Mouse (Mus musculus): ENCODE results near the gene Sh3gl2.

Sh3gl2 gene

GRCm38 (mm10) chr4:85205071-85205635 lies at the start of gene Sh3gl2:
Gene Sh3gl2, plus strand, starts transcription at chr4:85205126.
- DNase-seq (ENCODE audit: low spot score in 2 of 2): peak; percentile 71 to 77

- no peak for DNase-seq (ENCODE audit: low spot score in 2 of 2)
Observed at GRCm38 (mm10) chr4:85161156-85161555, 43.8 kb upstream of the Sh3gl2 start.

GRCm38 (mm10) chr4:85162468-85163312 lies 42.2 kb upstream of the Sh3gl2 start:
- DNase-seq (ENCODE audit: low spot score in 2 of 2): peak in 1 of 2 experiments; percentile 22

GRCm38 (mm10) chr4:85163313-85163615 lies 41.7 kb upstream of the Sh3gl2 start:
- no peak for DNase-seq (ENCODE audit: low spot score in 2 of 2)

DNA sequence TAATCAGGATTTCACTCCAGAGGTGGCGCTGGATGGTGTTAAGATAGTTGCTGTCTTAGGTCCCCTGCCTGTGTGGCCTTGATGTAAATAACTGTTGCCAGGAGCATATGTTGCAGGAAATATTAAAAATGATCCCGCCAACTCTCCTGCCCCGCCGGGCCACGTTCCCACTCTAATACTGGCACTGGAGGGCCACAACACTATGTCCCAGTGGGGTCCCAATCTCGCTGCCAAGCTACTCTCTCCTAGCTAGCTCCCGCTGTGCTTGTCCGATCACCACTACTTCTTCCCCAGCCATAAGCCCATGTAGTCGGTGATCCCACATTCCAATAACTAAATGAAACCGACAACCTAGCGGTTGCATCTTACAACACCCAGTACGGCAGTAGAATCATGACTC lies 36.9 kb upstream of the Sh3gl2 start:
- no peak for DNase-seq (ENCODE audit: low spot score in 2 of 2)

DNA sequence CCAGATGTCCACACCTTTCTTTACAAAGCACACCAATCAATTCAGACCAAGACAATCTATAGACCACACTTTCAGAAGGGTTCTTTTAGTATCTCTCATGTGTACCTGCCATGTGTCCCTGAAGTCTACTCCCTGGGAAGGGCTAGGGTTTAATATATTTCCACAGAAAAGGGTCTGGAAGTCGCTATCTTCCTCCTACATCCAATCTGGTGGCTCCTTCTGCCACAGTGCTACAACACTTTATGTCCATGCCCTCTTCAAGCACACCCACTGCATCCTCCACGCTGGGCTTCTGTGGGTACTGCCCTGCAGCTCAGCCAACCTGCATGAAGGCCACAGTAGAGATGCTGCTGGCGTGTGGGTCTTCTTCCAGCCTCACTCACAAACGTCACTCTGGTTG lies 29.5 kb upstream of the Sh3gl2 start:
- DNase-seq (ENCODE audit: low spot score in 2 of 2): no peak

DNA sequence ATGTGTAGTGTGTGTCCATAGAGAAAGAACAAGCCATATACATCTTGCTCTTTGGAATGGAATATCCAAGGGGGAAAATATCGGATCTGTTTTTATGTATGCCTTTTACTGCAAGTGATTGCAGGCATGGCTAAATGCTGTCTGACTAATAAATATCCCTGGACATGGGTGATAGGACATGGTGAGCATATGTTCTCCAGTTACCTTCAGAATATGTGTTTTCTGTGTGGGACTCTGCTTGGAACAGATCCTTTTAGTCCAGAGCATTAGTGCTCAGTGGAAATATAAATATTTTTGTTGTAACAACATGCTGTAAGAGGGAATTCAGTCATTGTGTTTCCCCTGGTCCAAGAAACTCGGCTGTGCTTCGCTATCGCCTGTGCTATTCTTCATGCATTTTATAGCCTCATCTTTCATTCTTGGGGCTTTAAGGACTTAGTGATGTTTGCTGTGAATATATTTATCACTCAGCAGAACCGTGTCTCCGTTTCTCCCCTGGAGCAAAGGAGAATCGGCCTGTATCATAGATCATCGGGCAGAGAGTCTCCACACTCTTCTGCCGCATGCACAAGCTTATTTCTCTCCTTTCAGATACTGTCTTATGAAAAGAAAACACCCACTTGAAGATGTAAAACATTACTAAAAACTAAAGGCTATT lies 26.4 kb upstream of the Sh3gl2 start:
- no peak for DNase-seq (ENCODE audit: low spot score in 2 of 2)

- no peak for DNase-seq (ENCODE audit: low spot score in 2 of 2)
Observed at GRCm38 (mm10) chr4:85186011-85186410, 18.9 kb upstream of the Sh3gl2 start.

GRCm38 (mm10) chr4:85196201-85196600 lies 8.7 kb upstream of the Sh3gl2 start:
- no peak for DNase-seq (ENCODE audit: low spot score in 2 of 2)

DNA sequence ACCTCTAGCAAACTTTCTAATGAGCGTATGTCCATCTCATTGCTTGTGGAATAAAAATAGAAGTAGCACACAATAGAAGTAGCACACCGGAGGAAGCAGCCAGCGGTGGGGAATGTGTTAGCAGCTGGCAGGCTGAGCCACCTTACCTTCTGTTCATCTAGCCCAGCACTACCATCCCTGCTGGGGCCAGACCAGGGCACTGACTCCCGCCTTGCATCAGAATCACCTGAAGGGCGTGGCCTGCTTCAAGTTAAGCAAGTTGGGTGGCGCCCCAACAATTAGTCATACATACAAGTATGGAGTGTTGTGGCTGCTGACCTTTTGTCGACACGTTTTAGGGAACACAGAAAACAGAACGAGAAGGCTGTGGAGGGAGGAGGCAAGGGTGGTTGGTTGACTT lies 6.5 kb upstream of the Sh3gl2 start:
- DNase-seq (ENCODE audit: low spot score in 2 of 2): peak in 1 of 2 experiments; percentile 58

DNA sequence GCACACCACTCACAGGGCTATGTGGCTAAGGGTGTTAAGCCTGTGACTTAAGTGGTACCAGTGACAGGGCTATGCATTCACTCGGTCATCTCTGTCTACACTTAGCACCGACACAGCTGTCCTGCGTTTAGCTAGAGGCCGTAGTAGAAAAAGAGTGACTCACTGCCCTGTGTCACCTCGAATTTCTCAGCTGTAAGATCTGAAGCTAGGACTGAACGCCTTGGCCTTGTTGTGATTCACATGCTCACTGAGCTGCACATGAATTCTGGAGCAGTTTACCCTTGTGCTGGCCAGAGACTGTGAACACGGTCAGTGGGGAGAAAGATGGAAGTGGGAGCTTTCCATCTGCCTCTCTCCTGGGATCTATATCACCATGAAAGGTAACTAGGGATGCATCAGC lies 2.3 kb upstream of the Sh3gl2 start:
- no peak for DNase-seq (ENCODE audit: low spot score in 2 of 2)

GRCm38 (mm10) chr4:85205636-85206211 lies 798 bp downstream of the Sh3gl2 start:
- DNase-seq (ENCODE audit: low spot score in 2 of 2): no peak

DNA sequence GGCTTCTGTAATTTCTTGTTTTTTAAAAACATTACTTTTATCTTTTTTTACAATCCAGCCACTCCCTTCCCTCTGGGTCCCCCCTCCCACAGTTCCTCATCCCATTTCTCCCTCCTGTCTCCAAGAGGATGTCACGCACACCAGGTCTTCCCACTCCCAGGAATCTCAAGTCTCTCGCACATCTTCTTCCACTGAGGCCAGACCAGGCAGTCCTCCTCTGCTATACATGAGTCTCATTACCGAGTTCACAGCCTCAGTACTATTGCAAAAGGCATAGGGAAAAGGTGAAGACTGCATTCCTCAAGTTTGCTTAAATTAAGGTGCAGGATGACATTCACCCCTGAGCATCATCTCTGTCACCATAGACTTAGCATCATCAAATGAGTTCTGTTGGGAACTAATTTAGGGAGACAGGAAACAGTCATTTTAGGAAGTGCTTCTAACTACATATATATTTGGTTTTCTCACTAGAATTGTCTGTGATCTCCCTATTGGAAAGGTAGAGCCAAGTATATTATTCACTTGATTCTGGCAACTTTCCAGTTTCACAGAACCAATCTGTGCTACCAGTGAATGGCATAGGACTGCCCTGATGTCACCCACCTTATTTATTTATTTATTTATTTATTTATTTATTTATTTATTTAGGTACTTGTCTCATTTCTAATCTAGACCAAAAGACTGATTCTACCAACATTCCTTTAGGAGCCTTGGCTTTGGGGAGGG lies 1.9 kb downstream of the Sh3gl2 start:
- no peak for DNase-seq (ENCODE audit: low spot score in 2 of 2)

GRCm38 (mm10) chr4:85207515-85207914 lies 2.6 kb downstream of the Sh3gl2 start:
- DNase-seq (ENCODE audit: low spot score in 2 of 2): no peak

DNA sequence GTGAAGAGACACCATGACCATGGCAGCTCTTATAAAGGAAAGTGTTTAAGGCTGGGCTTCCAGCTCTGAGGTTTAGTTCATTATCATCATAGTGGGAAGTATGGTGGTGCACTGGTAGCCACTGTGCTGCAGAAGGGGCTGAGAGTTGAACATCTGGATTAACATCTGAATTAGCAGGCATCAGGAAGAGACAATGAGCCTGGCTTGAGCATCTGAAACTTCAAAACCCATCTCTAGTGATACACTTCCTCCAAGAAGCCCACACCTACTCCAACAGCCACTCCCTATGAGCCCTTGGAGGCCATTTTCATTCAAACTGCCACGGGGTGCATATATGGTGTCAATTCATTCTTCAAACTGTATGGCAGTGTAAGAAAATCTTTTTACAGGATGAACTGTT lies 3.6 kb downstream of the Sh3gl2 start:
- no peak for DNase-seq (ENCODE audit: low spot score in 2 of 2)

DNA sequence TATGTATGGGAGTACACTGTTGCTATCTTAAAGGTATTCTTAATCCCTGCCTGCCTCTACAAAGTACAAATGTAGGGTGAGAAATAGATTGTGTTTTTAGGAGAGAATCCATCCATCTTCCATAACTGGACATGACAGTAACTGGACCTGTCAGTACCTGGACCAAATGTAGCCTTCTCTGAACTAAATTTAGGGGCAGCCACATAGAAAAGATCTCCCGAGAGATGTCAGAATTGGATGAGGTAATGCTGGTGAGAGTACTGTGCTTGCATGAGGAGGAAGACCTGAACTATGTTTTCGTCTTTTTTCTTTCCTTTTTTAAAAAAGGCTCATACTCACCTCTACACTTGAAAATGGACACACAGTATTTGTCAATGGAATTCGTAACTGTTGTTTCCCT lies 6.0 kb downstream of the Sh3gl2 start:
- no peak for DNase-seq (ENCODE audit: low spot score in 2 of 2)

GRCm38 (mm10) chr4:85217003-85217402 lies 12.1 kb downstream of the Sh3gl2 start:
- no peak for DNase-seq (ENCODE audit: low spot score in 2 of 2)

GRCm38 (mm10) chr4:85222716-85223115 lies 17.8 kb downstream of the Sh3gl2 start:
- DNase-seq (ENCODE audit: low spot score in 2 of 2): no peak

DNA sequence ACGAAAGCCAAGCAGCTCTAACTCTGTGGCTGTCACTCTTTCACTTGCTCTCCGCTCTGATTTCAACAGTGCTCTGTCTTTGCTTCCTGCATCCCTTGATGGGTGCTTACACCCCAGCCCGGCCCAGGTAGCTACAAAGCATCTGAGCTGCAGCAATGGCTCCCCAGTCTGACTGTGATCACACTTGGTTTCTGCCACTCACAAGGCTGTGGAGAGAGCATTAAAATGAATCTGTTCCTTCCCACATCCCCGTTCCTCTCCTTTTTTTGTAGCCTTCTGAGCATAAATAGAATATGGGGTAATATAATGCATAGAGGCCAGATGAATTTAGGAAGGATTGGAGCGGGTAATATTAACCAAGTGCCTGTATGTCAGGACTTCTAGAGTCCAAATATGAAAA lies 21.8 kb downstream of the Sh3gl2 start:
- no peak for DNase-seq (ENCODE audit: low spot score in 2 of 2)

- no peak for DNase-seq (ENCODE audit: low spot score in 2 of 2)
Observed at GRCm38 (mm10) chr4:85227664-85228588, 23.0 kb downstream of the Sh3gl2 start.

DNA sequence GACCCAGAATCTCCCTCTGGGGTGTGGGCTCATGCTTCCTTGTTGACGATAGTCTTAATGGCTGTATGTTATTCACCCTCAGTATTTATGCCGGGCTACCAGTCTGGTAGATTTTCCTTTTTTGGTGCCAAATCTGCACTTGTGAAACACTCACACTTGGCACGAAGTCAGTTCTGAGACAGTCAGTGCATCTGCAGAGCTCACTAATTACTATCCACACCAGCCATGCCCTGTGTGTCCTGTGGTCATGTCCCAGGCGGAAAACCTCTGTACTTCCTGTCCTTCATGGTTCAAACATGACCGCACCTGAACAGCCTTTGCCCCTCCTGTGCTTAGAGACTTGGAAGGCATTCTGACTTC lies 23.6 kb downstream of the Sh3gl2 start:
- no peak for DNase-seq (ENCODE audit: low spot score in 2 of 2)

All from urinary bladder, adult 18-20 months (tissue).